Mouse (Mus musculus): Measurements from ENCODE around the gene Exoc6. TPM values are rescaled to one million over a fixed set of nuclear protein-coding genes. Genes with fewer than 3 reads are reported as not detected.

Exoc6 gene
- polyA plus RNA-seq, 1 experiment = 4.5 TPM

- Histone ChIP-seq H3K27me3 (ENCODE audit: control insufficient read depth, insufficient read depth, insufficient read length) (no peaks in the 10 kb centered on the region), H3K36me3 (ENCODE audit: control insufficient read depth, insufficient read depth) (no peaks in the 10 kb centered on the region), H3K4me3 (no peak overlapping the region), H3K4me2 (ENCODE audit: low read depth) (no peak overlapping the region), H3K79me2 (ENCODE audit: control insufficient read depth, insufficient read depth) (no peaks in the 10 kb centered on the region), H3ac (ENCODE audit: control insufficient read depth, insufficient read length) (no peak overlapping the region)
- TF ChIP-seq POLR2AphosphoS2 (IDR thresholded peaks at IDR 0.05; ENCODE audit: insufficient read length, low read depth) (no peak), CEBPB (IDR thresholded peaks at IDR 0.05; ENCODE audit: insufficient read depth, poor library complexity, severe bottlenecking) (no peak), USF1 (IDR thresholded peaks at IDR 0.05; ENCODE audit: low read depth) (no peak), SRF (IDR thresholded peaks at IDR 0.05; ENCODE audit: control insufficient read depth, insufficient read length, low read depth) (no peak), POLR2A (IDR thresholded peaks at IDR 0.05; ENCODE audit: insufficient read length, low read depth) (no peak), TCF3 (IDR thresholded peaks at IDR 0.05; ENCODE audit: insufficient read length, low read depth) (no peak), MAX (IDR thresholded peaks at IDR 0.05; ENCODE audit: low read depth) (no peak), MYOD1 (IDR thresholded peaks at IDR 0.05; ENCODE audit: control insufficient read depth in 1 of 3, insufficient read length in 2 of 3, low read depth in 2 of 3) (no peak), TCF12 (IDR thresholded peaks at IDR 0.05; ENCODE audit: insufficient read depth, poor library complexity, severe bottlenecking) (no peak), E2F4 (IDR thresholded peaks at IDR 0.05; ENCODE audit: insufficient read depth) (no peak), MYOG (IDR thresholded peaks at IDR 0.05; ENCODE audit: control insufficient read depth in 1 of 3, insufficient read depth in 1 of 3, insufficient read length in 2 of 3, low read depth in 2 of 3) (no peak), REST (IDR thresholded peaks at IDR 0.05; ENCODE audit: insufficient read depth, insufficient read length) (no peak)
Measured at GRCm38 (mm10) chr19:37716524-37717175, 166.4 kb downstream of the Exoc6 start.

GRCm38 (mm10) chr19:37719166-37719565 lies 168.9 kb downstream of the Exoc6 start:
- Histone ChIP-seq H3K36me3 (ENCODE audit: control insufficient read depth, insufficient read depth) (no peaks in the 10 kb centered on the region), H3K27me3 (ENCODE audit: control insufficient read depth, insufficient read depth, insufficient read length) (no peaks in the 10 kb centered on the region), H3K4me3 (no peak overlapping the region), H3ac (ENCODE audit: control insufficient read depth, insufficient read length) (no peak overlapping the region), H3K79me2 (ENCODE audit: control insufficient read depth, insufficient read depth) (no peaks in the 10 kb centered on the region), H3K4me2 (ENCODE audit: low read depth) (no peak overlapping the region)
- TF ChIP-seq USF1 (IDR thresholded peaks at IDR 0.05; ENCODE audit: low read depth) = no peak
- TF ChIP-seq TCF3 (IDR thresholded peaks at IDR 0.05; ENCODE audit: insufficient read length, low read depth) = no peak
- no peak for TF ChIP-seq POLR2A (IDR thresholded peaks at IDR 0.05; ENCODE audit: insufficient read length, low read depth)
- TF ChIP-seq CEBPB (IDR thresholded peaks at IDR 0.05; ENCODE audit: insufficient read depth, poor library complexity, severe bottlenecking) = no peak
- no peak for TF ChIP-seq E2F4 (IDR thresholded peaks at IDR 0.05; ENCODE audit: insufficient read depth)
- no peak for TF ChIP-seq MAX (IDR thresholded peaks at IDR 0.05; ENCODE audit: low read depth)
- TF ChIP-seq TCF12 (IDR thresholded peaks at IDR 0.05; ENCODE audit: insufficient read depth, poor library complexity, severe bottlenecking) = no peak

- H3K36me3 ChIP-seq (ENCODE audit: control insufficient read depth, insufficient read depth) = no peaks in the 10 kb centered on the region
- no peak overlapping the region for H3K4me2 ChIP-seq (ENCODE audit: low read depth)
- TF ChIP-seq TCF3 (IDR thresholded peaks at IDR 0.05; ENCODE audit: insufficient read length, low read depth) (no peak), TCF12 (IDR thresholded peaks at IDR 0.05; ENCODE audit: insufficient read depth, poor library complexity, severe bottlenecking) (no peak), MYOG (IDR thresholded peaks at IDR 0.05; ENCODE audit: control insufficient read depth in 1 of 3, insufficient read depth in 1 of 3, insufficient read length in 2 of 3, low read depth in 2 of 3) (no peak), E2F4 (IDR thresholded peaks at IDR 0.05; ENCODE audit: insufficient read depth) (no peak), POLR2A (IDR thresholded peaks at IDR 0.05; ENCODE audit: insufficient read length, low read depth) (no peak), SRF (IDR thresholded peaks at IDR 0.05; ENCODE audit: control insufficient read depth, insufficient read length, low read depth) (no peak), MYOD1 (IDR thresholded peaks at IDR 0.05; ENCODE audit: control insufficient read depth in 1 of 3, insufficient read length in 2 of 3, low read depth in 2 of 3) (no peak), MAX (IDR thresholded peaks at IDR 0.05; ENCODE audit: low read depth) (no peak), POLR2AphosphoS2 (IDR thresholded peaks at IDR 0.05; ENCODE audit: insufficient read length, low read depth) (no peak), USF1 (IDR thresholded peaks at IDR 0.05; ENCODE audit: low read depth) (no peak), CEBPB (IDR thresholded peaks at IDR 0.05; ENCODE audit: insufficient read depth, poor library complexity, severe bottlenecking) (no peak), REST (IDR thresholded peaks at IDR 0.05; ENCODE audit: insufficient read depth, insufficient read length) (no peak)
- no peaks in the 10 kb centered on the region for H3K79me2 ChIP-seq (ENCODE audit: control insufficient read depth, insufficient read depth)
- no peak overlapping the region for H3K4me3 ChIP-seq
- H3ac ChIP-seq (ENCODE audit: control insufficient read depth, insufficient read length) = no peak overlapping the region
- H3K27me3 ChIP-seq (ENCODE audit: control insufficient read depth, insufficient read depth, insufficient read length) = no peaks in the 10 kb centered on the region
Measured at GRCm38 (mm10) chr19:37724591-37724990, 174.4 kb downstream of the Exoc6 start.

GRCm38 (mm10) chr19:37726585-37726984 lies 176.4 kb downstream of the Exoc6 start:
- H3ac ChIP-seq (ENCODE audit: control insufficient read depth, insufficient read length) = no peak overlapping the region
- no peaks in the 10 kb centered on the region for H3K27me3 ChIP-seq (ENCODE audit: control insufficient read depth, insufficient read depth, insufficient read length)
- no peak overlapping the region for H3K4me2 ChIP-seq (ENCODE audit: low read depth)
- no peaks in the 10 kb centered on the region for H3K36me3 ChIP-seq (ENCODE audit: control insufficient read depth, insufficient read depth)
- H3K4me3 ChIP-seq = no peak overlapping the region
- H3K79me2 ChIP-seq (ENCODE audit: control insufficient read depth, insufficient read depth) = no peaks in the 10 kb centered on the region
- no peak for TF ChIP-seq TCF12 (IDR thresholded peaks at IDR 0.05; ENCODE audit: insufficient read depth, poor library complexity, severe bottlenecking)
- TF ChIP-seq REST (IDR thresholded peaks at IDR 0.05; ENCODE audit: insufficient read depth, insufficient read length) = no peak
- no peak for TF ChIP-seq MYOG (IDR thresholded peaks at IDR 0.05; ENCODE audit: control insufficient read depth in 1 of 3, insufficient read depth in 1 of 3, insufficient read length in 2 of 3, low read depth in 2 of 3)
- TF ChIP-seq USF1 (IDR thresholded peaks at IDR 0.05; ENCODE audit: low read depth) = no peak
- TF ChIP-seq POLR2A (IDR thresholded peaks at IDR 0.05; ENCODE audit: insufficient read length, low read depth) = no peak
- TF ChIP-seq SRF (IDR thresholded peaks at IDR 0.05; ENCODE audit: control insufficient read depth, insufficient read length, low read depth) = no peak
- TF ChIP-seq MYOD1 (IDR thresholded peaks at IDR 0.05; ENCODE audit: control insufficient read depth in 1 of 3, insufficient read length in 2 of 3, low read depth in 2 of 3) = no peak
- no peak for TF ChIP-seq E2F4 (IDR thresholded peaks at IDR 0.05; ENCODE audit: insufficient read depth)
- no peak for TF ChIP-seq TCF3 (IDR thresholded peaks at IDR 0.05; ENCODE audit: insufficient read length, low read depth)
- no peak for TF ChIP-seq POLR2AphosphoS2 (IDR thresholded peaks at IDR 0.05; ENCODE audit: insufficient read length, low read depth)
- no peak for TF ChIP-seq CEBPB (IDR thresholded peaks at IDR 0.05; ENCODE audit: insufficient read depth, poor library complexity, severe bottlenecking)

Data from myocyte (in vitro differentiated cells).